Mouse (Mus musculus) hindbrain, postnatal 0 days (tissue): ENCODE measurements around the gene Pdzk1. TPM values are rescaled to one million over a fixed set of nuclear protein-coding genes. Genes with fewer than 3 reads are reported as not detected.

Experiments
- ATAC-seq: fragments of 200-750 bp; cut with Nextera tagmentation; 2 replicates; pipeline ENCODE4 v1.8.0; 2017; ENCODE audit warnings: mild to moderate bottlenecking, moderate TSS enrichment, moderate library complexity
- DNase-seq: peaks from one replicate; pipeline ENCODE4 v3.0.0-alpha.2; 2015; ENCODE audit warnings: low spot score
- H3K27ac ChIP-seq: fragments of 300-500 bp; sonication (generic); 2 replicates; pipeline ENCODE4 v1.5.1; 2014; ENCODE audit warnings: mild to moderate bottlenecking
- H3K27me3 ChIP-seq: fragments of 300-500 bp; sonication (generic); 2 replicates; pipeline ENCODE4 v1.6.1; 2014; ENCODE audit warnings: low read length, mixed read lengths; ENCODE audit not compliant: insufficient read depth
- H3K36me3 ChIP-seq: fragments of 300-500 bp; sonication (generic); 2 replicates; pipeline ENCODE4 v1.6.1; 2014; ENCODE audit warnings: low read length, mixed read lengths; ENCODE audit not compliant: insufficient read depth
- H3K4me1 ChIP-seq: fragments of 300-500 bp; sonication (generic); 2 replicates; pipeline ENCODE4 v1.6.1; 2014; ENCODE audit warnings: antibody characterized with exemption, low read length, mixed read lengths; ENCODE audit not compliant: insufficient read depth
- H3K4me2 ChIP-seq: fragments of 300-500 bp; sonication (generic); 2 replicates; pipeline ENCODE4 v1.6.1; 2014; ENCODE audit warnings: low read depth, mild to moderate bottlenecking, low read length, moderate library complexity, mixed read lengths
- H3K4me3 ChIP-seq: fragments of 300-500 bp; sonication (generic); 2 replicates; pipeline ENCODE4 v1.5.1; 2014; ENCODE audit warnings: low read length
- H3K9ac ChIP-seq: fragments of 300-500 bp; sonication (generic); replicated peaks from 2 replicates; pipeline ENCODE4 v1.6.1; 2014; ENCODE audit warnings: mild to moderate bottlenecking, low read length, moderate library complexity, mixed read lengths
- H3K9me3 ChIP-seq: fragments of 300-500 bp; sonication (generic); 2 replicates; pipeline ENCODE4 v1.6.1; 2016; ENCODE audit warnings: low read length, mixed read lengths
- CTCF ChIP-seq: IDR thresholded peaks from 2 replicates; pipeline ENCODE4 v1.5.1; 2016; ENCODE audit warnings: antibody characterized with exemption, control low read depth, low read depth
- WGBS: fragments of 180-500 bp; shearing (Covaris S2); extraction: QIAGEN DNeasy Blood & Tissue Kit; methylation state at CpG from one replicate; pipeline ENCODE4 v1.1.7; 2014; 5-methylcytosine and 5-hydroxymethylcytosine counted together
- polyA plus RNA-seq: library from polyadenylated mRNA; unstranded; fragments of >200 nt; fragmentation: Nextera tagmentation; extraction: Ambion mirVana; gene quantifications from 2 replicates; pipeline ENCODE4 v1.2.1, GENCODE M21; 2015
- total RNA-seq: library from RNA; depleted of rRNA; stranded (reverse); fragments of >200 nt; gene quantifications from 2 replicates; pipeline ENCODE4 v1.2.3, GENCODE M21; 2014; rRNA removed

The Pdzk1 gene
- total and polyA plus RNA-seq, 2 experiments from 2014 or later: 0.05 to 0.24 TPM

GRCm38 (mm10) chr3:96904393-96904792, 75.3 kb downstream of the Pdzk1 start, which contains the start of gene Gja5:
TSS of gene Gja5 (plus strand) at chr3:96904693.
- Histone ChIP-seq H3K4me3 (peak within 1 kb of the TSS; percentile 99), H3K27ac (peak within 1 kb of the TSS; percentile 79), H3K9ac (peak within 1 kb of the TSS; percentile 96), H3K4me1 (0 out of 2 replicates have a peak, but pooled peaks cover 6% of the 10 kb centered on the region), H3K27me3 (no peaks in the 10 kb centered on the region), H3K9me3 (no peaks in the 10 kb centered on the region), H3K4me2 (peak within 1 kb of the TSS; percentile 91), H3K36me3 (no peaks in the 10 kb centered on the region)
- DNase-seq: peak; percentile 3
- WGBS: 9% methylated on average over 14 of the region's 14 CpGs
- no peak; the same call in 1 of the 2 replicates for ATAC-seq
- TF ChIP-seq CTCF: no peak

GRCm38 (mm10) chr3:96904851-96905541, 75.9 kb downstream of the Pdzk1 start, which contains the start of gene Gpr89:
TSS of gene Gpr89 (minus strand) at chr3:96905346.
- H3K27me3 ChIP-seq: no peaks in the 10 kb centered on the region

GRCm38 (mm10) chr3:96905592-96905991, 76.5 kb downstream of the Pdzk1 start:
- 42% methylated on average over 9 of the region's 9 CpGs for WGBS
- H3K27me3 ChIP-seq: no peaks in the 10 kb centered on the region
- no peak overlapping the region for H3K27ac ChIP-seq
- ATAC-seq (peak; percentile 19; the same call in 1 of the 2 replicates), DNase-seq (no peak)
- no peak for TF ChIP-seq CTCF
- no peaks in the 10 kb centered on the region for H3K36me3 ChIP-seq
- H3K9ac ChIP-seq: peak overlapping the region; percentile 96
- 0 out of 2 replicates have a peak, but pooled peaks cover 6% of the 10 kb centered on the region for H3K4me1 ChIP-seq
- H3K9me3 ChIP-seq: no peaks in the 10 kb centered on the region
- peak overlapping the region; percentile 91 for H3K4me2 ChIP-seq
- peak overlapping the region; percentile 99 for H3K4me3 ChIP-seq

More at GRCm38 (mm10) chr3:96904851-96905541, 75.9 kb downstream of the Pdzk1 start, which contains the start of gene Gpr89:
- Histone ChIP-seq H3K4me2 (peak within 1 kb of the TSS; percentile 91), H3K36me3 (no peaks in the 10 kb centered on the region), H3K9me3 (no peaks in the 10 kb centered on the region), H3K4me1 (0 out of 2 replicates have a peak, but pooled peaks cover 6% of the 10 kb centered on the region), H3K27ac (peak within 1 kb of the TSS; percentile 79), H3K4me3 (peak within 1 kb of the TSS; percentile 99), H3K9ac (peak within 1 kb of the TSS; percentile 96)
- peak; percentile 97 for ATAC-seq
- peak; percentile 96 for DNase-seq
- WGBS: under 1% methylated on average over 40 of the region's 40 CpGs
- TF ChIP-seq CTCF: no peak

Other genes with a start within 250 kb of the Pdzk1 start
- 10.7 and 11.2 TPM in 2 replicates for gene Polr3gl, start 235.1 kb upstream of the Pdzk1 start, total RNA-seq
- 31.9 and 32.9 TPM in 2 replicates for gene Polr3gl, start 235.1 kb upstream of the Pdzk1 start, polyA plus RNA-seq
- 26.4 and 29.6 TPM in 2 replicates for gene Ankrd34a, start 232.6 kb upstream of the Pdzk1 start, total RNA-seq
- 14.2 and 15.3 TPM in 2 replicates for gene Ankrd34a, start 232.6 kb upstream of the Pdzk1 start, polyA plus RNA-seq
- gene Lix1l, start 228.1 kb upstream of the Pdzk1 start, total RNA-seq: 45.0 and 48.4 TPM in 2 replicates
- gene Lix1l, start 228.1 kb upstream of the Pdzk1 start, polyA plus RNA-seq: 3.9 and 5.2 TPM in 2 replicates
- 14.9 and 17.0 TPM in 2 replicates for gene Rbm8a, start 199.4 kb upstream of the Pdzk1 start, total RNA-seq
- 114 TPM in 2 replicates for gene Rbm8a, start 199.4 kb upstream of the Pdzk1 start, polyA plus RNA-seq
- gene Pex11b, start 193.9 kb upstream of the Pdzk1 start, total RNA-seq: 47.1 and 63.9 TPM in 2 replicates
- gene Pex11b, start 193.9 kb upstream of the Pdzk1 start, polyA plus RNA-seq: 66.9 and 67.3 TPM in 2 replicates
- 0.32 TPM in 1 of 2 replicates, not detected in the other for gene Gm42957, start 193.8 kb upstream of the Pdzk1 start, total RNA-seq
- gene Gm42957, start 193.8 kb upstream of the Pdzk1 start, polyA plus RNA-seq: 0.15 TPM in 1 of 2 replicates, not detected in the other
- 2.3 and 2.6 TPM in 2 replicates for gene Itga10, start 183.7 kb upstream of the Pdzk1 start, total RNA-seq
- 0.79 and 1.4 TPM in 2 replicates for gene Itga10, start 183.7 kb upstream of the Pdzk1 start, polyA plus RNA-seq
- 2.1 and 6.4 TPM in 2 replicates for gene Ankrd35, start 159.2 kb upstream of the Pdzk1 start, total RNA-seq
- 2.8 and 3.0 TPM in 2 replicates for gene Ankrd35, start 159.2 kb upstream of the Pdzk1 start, polyA plus RNA-seq
- 37.5 and 46.1 TPM in 2 replicates for gene Pias3, start 132.9 kb upstream of the Pdzk1 start, total RNA-seq
- 41.3 and 44.3 TPM in 2 replicates for gene Pias3, start 132.9 kb upstream of the Pdzk1 start, polyA plus RNA-seq
- 13.0 and 13.4 TPM in 2 replicates for gene Nudt17, start 120.7 kb upstream of the Pdzk1 start, total RNA-seq
- gene Nudt17, start 120.7 kb upstream of the Pdzk1 start, polyA plus RNA-seq: 17.6 and 17.8 TPM in 2 replicates
- gene Polr3c, start 101.7 kb upstream of the Pdzk1 start, total RNA-seq: 10.9 and 11.7 TPM in 2 replicates
- 26.3 and 29.1 TPM in 2 replicates for gene Polr3c, start 101.7 kb upstream of the Pdzk1 start, polyA plus RNA-seq
- gene Rnf115, start 101.6 kb upstream of the Pdzk1 start, total RNA-seq: 47.9 and 53.8 TPM in 2 replicates
- gene Rnf115, start 101.6 kb upstream of the Pdzk1 start, polyA plus RNA-seq: 76.6 and 81.2 TPM in 2 replicates
- gene Cd160, start 67 bp downstream of the Pdzk1 start, total RNA-seq: not detected in 2 replicates
- gene Cd160, start 67 bp downstream of the Pdzk1 start, polyA plus RNA-seq: 0.06 and 0.13 TPM in 2 replicates
- gene Gja5, start 75.4 kb downstream of the Pdzk1 start, total RNA-seq: 1.2 and 2.6 TPM in 2 replicates
- gene Gja5, start 75.4 kb downstream of the Pdzk1 start, polyA plus RNA-seq: 1.2 and 1.3 TPM in 2 replicates
- 20.4 and 40.3 TPM in 2 replicates for gene Gpr89, start 76.1 kb downstream of the Pdzk1 start, total RNA-seq
- gene Gpr89, start 76.1 kb downstream of the Pdzk1 start, polyA plus RNA-seq: 34.9 and 41.8 TPM in 2 replicates
- gene Gja8, start 96.7 kb downstream of the Pdzk1 start, total RNA-seq: not detected in 2 replicates
- gene Gja8, start 96.7 kb downstream of the Pdzk1 start, polyA plus RNA-seq: 0.04 and 0.05 TPM in 2 replicates